Mouse (Mus musculus) layer of hippocampus, adult 11-12 months (tissue): ENCODE data around the gene Foxp4.

ENCODE experiments used
- DNase-seq: peaks from one replicate; pipeline ENCODE4 v3.0.0; 2022; ENCODE audit warnings: low spot score

Gene Foxp4

DNA sequence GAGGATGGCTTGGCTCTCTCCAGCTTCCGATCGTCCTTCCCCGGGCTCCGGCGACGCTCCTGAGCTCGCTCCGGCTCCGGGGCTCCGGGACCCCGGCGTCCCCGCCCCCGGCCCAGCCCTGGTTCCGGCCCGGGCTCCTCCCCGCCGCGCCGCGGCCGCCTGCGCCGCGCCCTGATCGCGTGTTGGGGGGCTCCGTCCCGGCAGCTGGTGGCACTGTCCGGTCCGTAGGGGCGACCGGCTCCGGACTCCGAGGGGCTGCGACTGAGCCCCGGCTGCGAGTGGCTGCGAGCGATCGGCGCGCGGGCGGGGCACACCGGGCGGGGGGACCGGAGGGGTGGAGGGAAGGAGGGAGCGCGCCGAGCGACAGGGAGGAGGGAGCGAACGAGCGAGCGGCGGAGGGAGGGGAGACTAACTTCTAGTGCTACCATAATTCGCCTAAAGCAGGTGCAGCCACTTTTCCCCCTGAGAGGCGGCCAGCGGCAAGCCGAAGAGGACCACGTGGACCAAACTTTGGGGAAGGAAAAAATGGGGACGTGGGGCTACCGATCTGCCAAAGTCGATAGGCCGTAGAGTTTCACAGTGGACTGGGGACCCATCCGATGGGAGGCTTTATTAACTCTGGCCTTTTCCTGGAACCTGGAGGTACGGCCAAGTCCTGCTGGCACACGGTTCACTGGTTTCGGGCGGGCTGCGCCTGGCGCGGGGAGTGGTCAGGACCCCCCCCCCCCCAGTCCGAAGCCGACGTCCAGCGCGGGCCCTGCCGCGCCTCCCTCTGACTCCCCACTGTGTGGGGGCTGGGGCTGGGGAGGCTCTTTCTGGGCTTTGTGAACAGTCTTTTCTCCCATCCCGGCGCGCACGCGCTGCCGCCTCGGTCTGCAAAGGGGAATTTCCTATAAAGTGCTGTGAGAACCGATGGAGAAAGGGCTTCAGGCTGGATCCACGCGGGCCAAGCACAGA is at the start of gene Foxp4:
Gene Foxp4 (minus strand): TSS at position 263 of the 957 bp plus-strand sequence.
- peak; percentile 62 for DNase-seq

GRCm38 (mm10) chr17:47973563-47974472 is 49.4 kb upstream of the Foxp4 start:
- DNase-seq = peak; percentile 22

DNA sequence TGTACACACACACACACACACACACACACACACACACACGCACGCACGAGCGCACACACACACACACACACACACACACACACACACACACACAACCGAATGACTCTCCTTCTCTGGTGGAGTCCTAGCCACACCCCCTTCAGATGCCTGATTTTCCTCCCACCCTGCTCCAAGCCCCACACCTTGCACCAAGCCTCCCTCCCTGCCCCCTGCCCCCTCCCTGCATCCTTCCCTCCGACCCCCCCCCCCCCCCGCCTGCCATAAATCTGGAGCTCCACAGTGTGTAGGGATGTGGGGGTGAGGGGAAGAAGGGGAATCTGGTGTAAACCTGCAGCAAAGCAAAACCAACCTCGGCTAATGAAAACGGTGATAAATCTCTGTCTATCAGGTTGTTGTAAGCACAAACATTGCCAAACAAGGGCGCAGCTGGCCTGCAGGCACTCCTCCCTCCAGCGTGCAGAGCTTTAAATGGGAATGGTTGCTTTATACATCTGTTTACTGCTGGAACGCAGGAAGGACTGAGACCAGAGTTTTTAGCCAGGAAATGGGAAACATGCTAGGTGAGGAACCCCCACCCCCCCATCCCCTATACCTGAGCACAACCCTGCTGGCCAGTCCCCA is 41.5 kb upstream of the Foxp4 start:
- DNase-seq = no peak

DNA sequence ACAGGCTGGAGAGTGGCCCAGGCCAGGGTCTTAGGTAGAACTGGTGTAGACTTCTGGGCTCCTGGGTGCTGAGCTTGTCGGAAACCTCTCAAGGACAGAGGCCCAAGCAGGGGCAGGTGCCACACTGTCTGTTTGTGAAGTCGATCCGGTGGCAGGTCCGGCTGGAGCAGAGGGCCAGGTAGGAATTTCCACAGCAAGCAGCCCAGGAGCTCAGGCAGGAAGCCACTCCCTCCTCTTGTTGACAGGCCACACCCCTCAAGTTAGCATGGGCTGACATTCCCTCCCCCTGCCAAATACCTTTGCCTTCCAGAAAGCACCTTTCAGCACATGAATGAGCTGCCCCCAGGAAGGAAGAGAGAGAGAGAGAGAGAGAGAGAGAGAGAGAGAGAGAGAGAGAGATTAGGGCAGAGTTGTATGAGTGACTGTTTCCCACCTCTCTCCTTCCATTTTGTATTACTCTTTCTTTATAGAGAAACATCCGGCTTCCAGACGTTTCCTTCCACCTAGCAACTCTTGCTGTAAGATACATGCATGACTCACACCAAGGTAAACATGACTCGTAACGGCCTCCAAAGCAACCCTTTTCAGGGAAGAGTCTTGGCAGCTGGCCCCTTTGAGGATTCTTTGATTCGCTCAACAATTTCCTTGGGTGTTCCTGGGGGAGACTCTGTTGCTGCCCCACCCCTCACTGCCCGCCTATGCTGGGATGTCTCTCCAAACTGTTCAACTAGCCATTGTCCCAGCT is 33.8 kb upstream of the Foxp4 start:
- DNase-seq = no peak

GRCm38 (mm10) chr17:47956486-47956885 is 32.0 kb upstream of the Foxp4 start:
- DNase-seq = no peak

DNA sequence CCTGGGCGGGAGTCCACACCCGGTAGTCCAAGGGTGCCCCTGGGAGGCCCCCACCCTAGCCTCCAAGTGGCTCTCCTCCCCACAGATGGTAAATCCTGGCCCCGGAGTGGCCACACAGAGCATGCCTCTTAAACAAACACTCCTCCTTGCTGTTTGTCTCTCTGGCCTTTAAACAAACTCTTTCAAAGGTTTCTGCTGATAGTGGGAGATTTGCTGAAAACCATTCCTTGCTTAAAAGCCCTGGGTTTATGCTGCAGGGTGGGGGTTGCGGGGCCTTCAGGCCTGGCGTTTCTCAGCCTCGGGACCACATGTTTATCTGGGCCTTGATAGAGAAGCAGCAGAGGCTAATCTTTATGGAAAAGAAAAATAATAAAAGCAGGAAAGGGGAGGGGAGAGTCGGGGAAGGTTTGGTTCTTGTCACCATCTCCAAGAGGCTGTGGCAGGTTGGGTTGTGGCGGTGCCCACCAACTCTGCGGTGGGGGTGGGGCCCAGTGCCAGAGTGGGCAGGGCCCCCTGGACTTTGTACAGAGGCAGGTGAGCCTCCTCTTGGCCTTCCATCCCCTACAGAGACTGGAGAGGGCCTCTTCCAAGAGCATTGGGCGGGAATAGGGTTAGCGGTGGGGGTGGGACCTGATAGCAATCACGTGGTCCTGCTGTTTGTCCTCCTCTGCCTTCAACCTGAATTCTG is 30.8 kb upstream of the Foxp4 start:
- DNase-seq = no peak

- DNase-seq = no peak
Observed at GRCm38 (mm10) chr17:47953231-47953630, 28.8 kb upstream of the Foxp4 start.

DNA sequence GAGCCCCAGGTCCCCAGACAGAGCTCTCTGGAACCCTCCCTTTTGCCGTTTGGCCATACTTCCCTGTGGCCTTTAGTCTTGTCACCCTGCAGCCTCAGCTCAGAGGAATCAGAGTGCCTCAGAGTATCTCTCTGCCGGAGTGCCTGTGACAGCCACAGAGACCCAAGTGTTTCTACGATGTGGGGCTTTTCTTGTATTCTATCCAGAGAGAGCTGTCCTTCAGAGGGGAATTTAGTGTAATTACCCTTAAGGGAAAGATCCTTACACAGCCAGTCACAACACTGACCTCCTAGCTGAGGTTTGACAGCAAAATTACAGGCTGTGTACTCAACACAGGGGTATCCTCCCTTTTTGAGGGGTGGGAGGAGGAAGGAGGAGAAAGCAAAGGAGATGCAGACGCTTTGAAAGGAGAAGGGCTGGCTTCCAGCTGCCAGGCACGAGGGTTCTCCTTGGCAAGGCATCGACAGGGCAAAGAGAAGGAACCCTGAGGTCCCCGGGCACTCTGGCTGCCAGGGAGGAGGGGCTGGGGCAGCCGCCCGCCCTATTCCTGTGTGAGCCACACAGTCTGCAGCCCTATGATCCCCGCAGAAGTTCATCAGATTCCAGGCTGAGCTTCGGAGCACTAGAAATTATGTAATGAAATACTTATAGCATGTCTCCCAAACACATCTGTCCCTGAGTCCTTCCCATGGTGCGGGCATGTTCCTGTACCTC is 28.1 kb upstream of the Foxp4 start:
- DNase-seq = no peak

DNA sequence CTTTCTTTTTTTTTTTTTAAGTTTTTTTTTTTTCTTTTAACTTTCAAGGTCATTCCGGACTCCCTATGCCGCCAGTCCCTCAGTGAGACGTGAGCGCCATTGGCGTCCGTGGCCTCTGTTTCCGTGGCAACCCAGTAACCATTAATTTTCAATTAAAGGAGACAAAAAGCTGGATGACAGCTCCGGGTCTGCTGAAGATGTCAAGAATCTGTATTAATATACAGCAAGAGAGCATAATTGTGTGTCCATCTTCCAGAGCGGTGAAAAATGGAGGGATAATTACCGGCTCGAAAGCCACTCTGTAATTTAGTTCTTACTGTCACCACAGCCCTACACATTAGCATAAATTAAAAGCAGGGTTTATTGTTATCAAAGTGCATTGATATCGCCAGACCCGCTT is 27.0 kb upstream of the Foxp4 start:
- DNase-seq = no peak

DNA sequence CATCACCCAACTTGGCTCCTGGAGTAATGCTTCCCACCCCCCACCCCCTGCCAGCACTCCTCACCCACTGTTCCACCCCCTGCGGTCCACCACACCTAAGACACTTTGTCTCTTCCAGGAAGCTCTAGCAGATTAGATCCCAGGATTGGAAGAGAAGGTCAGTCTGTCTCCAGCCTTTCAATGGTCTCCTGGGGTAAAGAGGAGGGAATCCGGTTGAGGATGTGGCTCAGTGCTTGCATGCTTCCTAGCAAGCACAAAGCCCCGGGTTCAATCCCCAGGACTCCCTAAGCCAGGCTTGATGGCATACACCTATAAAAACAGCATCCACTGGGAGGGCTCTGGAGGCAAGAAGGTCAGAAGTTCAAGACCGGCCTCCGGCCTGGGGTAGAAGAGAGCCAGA is 26.4 kb upstream of the Foxp4 start:
- DNase-seq = no peak

GRCm38 (mm10) chr17:47949441-47949840 is 25.0 kb upstream of the Foxp4 start:
- DNase-seq = no peak

DNA sequence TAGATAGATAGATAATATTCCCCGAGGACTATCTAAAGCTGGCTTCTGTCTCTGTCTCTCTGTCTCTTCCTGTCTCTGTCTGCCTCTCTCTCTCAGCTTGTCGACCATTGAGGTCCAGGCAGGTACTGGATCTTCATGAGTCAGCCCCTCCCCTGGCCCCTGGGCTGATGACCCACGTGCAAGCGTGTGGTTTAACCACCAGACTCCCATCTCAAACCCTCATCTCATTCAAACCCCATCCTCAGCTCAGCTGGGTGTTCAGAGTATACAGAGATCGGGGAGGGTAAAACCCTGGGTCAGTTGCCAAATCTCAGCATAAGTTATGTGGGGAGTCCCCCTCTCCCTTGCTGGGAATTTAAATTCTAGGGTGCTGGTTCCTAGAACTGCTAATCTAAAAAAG is 24.3 kb upstream of the Foxp4 start:
- DNase-seq = no peak

DNA sequence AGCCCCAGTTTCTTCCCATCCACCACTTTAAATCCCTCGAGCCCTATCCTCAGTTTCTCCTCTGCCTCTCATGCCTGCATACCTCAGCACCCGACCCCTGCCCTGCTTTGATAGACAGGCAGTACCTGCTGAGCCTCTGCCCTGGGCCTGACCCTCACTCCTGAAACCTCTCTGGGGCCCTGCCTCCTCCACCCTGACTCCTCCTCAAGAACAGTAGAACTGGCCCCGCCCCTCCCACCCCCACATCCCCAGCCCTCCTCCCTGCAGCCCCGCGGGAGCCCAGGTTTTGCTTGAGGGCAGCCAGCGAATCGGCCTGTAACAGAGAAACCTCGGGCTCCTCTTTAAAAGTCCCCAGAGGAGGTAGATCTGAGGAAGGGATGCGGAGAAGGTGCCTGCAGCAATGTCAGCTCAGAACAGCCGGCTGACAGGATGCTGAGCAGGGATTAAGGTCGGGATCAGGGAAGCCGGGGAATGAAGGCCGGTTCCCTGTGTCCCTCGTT is 22.5 kb upstream of the Foxp4 start:
- DNase-seq = no peak

GRCm38 (mm10) chr17:47946111-47946510 is 21.7 kb upstream of the Foxp4 start:
- DNase-seq = no peak

DNA sequence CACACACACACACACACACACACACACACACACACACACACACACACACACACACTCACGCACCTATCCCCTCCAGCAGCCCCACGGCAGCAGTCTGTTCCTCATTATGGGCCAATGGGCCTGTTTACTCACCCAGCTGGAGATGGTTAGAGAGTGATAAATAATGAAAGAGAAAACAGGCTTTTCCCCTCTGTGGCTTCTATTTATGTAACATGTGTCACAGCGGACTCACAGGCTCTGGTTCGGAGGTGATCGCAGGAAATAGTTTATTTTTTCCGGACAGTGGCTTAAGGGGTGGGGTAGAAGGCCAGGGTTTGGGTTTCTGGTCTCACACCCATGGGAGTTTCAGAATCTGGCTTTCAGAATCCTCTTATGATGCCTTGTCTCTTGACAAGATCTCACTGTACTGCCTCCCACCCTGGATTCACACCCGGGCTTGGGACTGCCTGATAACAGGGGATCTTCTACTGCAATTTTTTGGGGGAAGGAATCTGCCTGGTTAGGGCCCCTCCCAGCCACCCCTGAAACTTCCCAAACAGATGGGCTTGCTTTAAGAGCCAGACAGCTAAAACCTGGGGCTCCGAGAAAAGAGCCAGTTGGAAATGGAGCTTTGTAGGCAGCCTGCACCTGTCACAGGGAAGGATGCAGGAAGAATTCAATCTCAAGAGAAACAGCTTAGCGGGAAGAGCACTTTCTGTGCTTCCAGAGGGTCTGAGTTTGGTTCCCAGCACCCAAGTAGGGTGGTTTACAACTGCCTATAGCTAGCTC is 18.8 kb upstream of the Foxp4 start:
- DNase-seq = peak; percentile 19

- no peak for DNase-seq
Observed at GRCm38 (mm10) chr17:47942008-47942407, 17.6 kb upstream of the Foxp4 start.

DNA sequence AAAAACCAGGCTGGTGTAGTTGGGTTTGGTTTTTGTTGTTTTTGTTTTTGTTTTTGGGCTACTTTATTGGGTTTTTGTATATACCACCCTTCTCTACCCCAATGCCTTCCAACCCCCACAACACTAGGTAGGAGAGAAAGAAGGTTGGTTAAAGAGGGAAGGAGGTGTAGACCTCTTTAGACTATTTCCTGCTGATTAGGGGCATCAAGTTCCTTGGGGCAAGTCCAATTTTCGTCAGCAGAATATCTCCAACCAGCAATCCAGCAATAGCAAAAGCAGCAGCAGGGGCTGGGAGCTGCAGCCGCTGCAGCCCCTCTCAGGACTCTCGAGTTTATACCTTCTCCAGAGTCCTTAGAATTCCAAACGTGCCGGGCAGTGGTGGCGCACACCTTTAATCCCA is 14.4 kb upstream of the Foxp4 start:
- DNase-seq = no peak

- DNase-seq = no peak
Observed at GRCm38 (mm10) chr17:47937926-47938600, 13.6 kb upstream of the Foxp4 start.

GRCm38 (mm10) chr17:47936591-47936990 is 12.1 kb upstream of the Foxp4 start:
- DNase-seq = no peak
